Mouse (Mus musculus) neutrophil, adult 5-6 weeks (primary cell): ENCODE data around the gene Gas2. TPM values are rescaled to one million over a fixed set of nuclear protein-coding genes. Genes with fewer than 3 reads are reported as not detected.

Experiments used
- ATAC-seq: fragments of 151-379, 151-347 bp; 2 replicates; pipeline ENCODE4 v1.8.0; 2017; ENCODE audit warnings: mild to moderate bottlenecking, moderate TSS enrichment; ENCODE audit not compliant: insufficient number of reproducible peaks, poor library complexity, low FRiP score, severe bottlenecking; ENCODE audit errors: extremely low read depth
- total RNA-seq: library from RNA; stranded (forward); fragments of 200-1000 nt; gene quantifications from 2 replicates; pipeline ENCODE4 v1.2.3, GENCODE M21; 2017

The Gas2 gene
- total RNA-seq, 1 experiment from 2014 or later, result 2.8 TPM

DNA sequence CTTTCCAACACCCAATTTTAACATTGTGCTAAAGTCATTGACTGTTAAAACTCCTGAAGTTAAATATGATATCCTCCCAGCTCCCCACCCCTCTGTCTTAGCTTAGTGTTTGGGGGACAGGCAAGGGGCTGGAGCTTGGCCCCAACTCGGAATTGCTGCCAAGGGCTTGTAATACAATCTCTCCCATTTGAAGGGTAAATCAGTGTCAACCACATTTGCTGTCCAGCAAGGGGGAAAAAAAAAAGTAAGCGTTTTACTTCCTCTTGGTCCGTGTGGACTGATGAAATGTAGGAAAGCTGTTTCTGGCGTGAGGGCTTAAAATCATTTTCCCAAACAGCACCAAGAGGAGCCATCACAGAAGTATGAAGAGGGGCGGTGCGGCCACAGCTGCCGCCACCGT, 16.9 kb downstream of the Gas2 start:
- ATAC-seq, result no peak

DNA sequence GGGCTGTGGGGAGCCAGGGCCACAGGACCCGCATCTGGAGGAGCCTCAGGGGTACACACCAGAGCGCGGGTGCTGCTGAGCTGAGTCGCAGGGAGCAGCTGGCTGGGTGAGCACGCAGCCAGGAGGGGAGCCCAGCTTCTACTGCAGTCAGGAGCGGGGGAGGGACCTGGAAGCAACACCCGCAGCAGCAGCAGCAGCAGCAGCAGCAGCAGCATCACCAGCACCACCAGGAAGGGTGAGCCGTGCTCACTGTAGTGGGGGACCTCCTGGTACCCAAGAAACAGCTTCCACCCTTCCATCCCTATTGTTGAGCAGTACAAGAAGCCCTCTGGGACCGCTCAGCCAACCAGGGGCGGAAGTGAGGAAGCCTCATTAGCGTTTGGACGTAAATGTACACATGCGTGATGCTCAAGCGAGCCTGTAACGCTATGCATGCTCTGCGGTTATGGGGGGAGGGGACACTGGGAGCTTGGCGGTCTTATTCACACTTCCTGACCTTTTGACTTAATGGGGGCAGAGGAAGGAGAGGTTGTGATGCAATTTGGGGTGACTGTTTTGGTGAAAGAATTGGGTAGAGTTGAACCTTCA, 17.4 kb downstream of the Gas2 start:
- ATAC-seq, result peak; percentile 71; the same call in 1 of the 2 replicates

DNA sequence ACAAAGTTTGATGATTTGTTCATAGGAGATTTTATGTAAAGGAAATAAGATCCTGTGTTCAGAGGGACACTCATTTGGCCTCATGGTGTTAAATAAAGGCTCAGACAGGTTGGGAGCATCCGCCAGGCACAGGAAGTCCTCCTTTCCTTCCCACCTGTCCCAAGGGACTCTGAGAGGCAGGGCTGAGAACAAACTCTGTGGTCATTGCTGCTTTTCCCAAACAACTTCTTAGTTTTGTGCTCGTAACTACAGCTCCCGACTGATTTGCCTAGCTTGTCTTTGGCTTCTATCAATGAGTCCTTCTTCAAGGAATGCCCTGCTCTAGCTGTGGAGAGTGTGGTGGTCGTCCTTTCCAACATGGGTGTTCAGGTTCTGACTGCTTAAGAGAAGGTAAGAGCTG, 18.3 kb downstream of the Gas2 start:
- ATAC-seq, result no peak

DNA sequence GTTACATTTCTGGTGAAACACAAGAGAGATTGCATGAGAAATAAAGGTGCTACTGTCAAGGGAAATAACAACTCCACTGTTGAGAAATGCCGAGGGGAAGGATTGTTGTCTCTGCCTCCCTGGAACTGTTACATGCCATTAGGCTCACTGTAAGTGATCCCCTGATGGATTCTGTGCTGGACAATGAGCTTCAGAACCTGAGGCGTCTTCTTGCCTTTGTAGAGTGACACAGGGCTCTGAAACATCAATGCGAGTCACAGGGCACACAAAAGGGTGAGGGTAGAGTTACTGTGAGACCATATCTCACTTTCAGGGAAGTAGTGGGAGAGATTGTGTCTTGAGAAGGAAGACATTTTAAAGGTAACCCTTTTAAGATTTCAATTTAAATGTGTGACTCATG, 23.5 kb downstream of the Gas2 start:
- no peak for ATAC-seq

DNA sequence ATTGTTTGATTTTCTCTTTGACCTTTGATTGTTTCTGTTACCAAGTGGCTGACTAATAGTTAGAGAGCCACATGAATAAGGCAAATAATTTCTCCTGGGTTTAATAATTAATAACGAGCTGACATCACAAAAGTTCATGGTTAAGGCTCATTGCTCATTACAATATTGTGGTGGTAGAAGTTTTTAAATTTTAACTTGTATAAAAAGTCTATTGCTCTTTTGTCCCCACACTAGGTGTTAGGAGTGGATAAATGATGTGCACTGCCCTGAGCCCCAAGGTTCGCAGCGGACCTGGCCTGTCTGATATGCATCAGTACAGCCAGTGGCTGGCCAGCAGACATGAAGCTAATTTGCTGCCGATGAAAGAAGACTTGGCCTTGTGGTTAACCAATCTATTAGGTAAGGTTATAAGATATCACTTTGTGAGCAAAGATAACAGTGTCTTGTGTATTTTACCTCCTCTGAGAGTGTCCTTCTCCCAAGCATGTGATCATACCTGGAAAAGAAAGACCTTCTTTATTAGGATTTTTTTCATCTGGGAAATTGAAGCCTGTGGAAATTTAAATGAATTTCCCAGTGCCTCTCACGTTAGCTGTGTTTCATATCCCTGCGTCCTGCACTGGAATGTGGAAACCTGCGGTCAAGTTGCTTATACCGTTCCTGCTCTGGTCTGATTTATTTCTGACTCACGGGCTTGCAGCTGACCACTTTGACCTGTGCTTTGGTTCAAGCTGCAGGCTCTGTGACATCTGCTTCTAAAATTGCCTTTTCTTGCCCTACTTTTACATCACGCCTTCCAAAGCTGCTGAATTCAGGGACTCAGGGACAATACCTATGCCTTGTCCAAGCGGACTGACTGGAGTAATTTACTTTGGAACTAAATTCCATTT, 26.1 kb downstream of the Gas2 start:
- ATAC-seq, result no peak

DNA sequence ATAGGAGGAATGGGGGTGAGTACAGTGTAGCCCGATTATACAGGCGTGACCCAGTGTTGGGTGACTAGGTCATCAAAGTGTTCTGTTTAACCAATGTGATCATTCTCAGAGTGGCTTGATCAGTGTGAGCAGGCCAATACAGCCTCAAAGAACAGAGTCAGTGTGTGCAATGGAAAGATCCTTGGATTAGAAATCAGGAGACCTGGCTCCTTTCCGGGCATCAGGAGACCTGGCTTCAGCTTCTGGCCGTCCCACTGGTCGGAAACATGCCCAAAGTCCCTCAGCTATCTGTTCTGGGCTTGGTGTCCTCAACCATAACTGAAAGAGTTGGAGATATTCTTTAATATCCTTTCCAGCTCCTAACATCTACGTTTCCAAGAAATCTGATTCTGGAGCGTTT, 27.8 kb downstream of the Gas2 start:
- ATAC-seq, result no peak

DNA sequence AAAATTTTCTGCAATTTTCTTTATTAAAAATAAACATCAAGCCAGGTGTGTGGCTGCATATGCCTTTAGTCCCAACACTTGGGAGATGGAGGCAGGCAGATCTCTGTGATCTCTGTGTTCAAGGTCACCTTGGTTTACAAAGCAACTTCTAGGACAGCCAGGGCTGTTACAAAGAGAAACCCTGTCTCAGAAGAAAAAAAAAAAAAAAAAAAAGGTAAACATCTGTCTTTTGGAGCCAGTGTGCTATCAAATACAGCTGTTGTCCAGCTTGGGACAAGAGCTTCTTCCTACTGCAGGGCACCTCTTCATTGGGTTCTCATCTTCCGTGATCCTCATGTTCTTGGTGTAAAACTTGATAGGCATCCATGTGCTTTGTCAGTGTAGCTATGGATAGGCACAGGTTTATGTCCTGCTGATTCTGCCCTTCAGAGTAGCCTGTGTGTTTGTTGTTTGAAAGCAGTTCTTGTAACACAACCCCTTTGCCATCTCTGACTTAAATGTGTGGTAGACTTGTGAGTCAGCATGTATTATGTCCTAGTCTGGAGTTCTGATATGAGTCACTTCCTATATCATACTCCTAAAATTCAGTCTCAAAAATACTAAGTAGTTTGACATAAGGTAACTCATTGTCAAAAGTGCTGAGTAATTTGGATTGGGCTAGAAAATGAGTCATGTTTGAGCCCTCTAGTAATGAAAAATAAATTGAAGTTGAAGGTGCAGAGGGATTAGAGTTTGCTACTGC, 30.6 kb downstream of the Gas2 start:
- no peak for ATAC-seq

DNA sequence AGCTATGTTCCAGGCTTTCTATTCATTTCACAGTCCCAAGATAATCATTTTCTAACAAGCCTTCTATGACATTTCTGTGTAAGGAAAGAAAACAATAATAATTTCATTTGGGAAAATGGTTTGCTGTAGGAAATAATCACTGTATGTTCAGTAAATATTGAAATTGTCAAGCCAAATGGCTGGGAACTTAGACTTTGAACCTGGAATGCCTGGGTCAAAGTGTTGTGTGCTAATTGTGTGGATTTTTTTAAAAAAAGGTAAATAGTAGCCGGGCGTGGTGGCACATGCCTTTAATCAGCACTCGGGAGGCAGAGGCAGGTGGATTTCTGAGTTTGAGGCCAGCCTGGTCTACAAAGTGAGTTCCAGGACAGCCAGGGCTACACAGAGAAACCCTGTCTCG, 31.2 kb downstream of the Gas2 start:
- no peak for ATAC-seq

DNA sequence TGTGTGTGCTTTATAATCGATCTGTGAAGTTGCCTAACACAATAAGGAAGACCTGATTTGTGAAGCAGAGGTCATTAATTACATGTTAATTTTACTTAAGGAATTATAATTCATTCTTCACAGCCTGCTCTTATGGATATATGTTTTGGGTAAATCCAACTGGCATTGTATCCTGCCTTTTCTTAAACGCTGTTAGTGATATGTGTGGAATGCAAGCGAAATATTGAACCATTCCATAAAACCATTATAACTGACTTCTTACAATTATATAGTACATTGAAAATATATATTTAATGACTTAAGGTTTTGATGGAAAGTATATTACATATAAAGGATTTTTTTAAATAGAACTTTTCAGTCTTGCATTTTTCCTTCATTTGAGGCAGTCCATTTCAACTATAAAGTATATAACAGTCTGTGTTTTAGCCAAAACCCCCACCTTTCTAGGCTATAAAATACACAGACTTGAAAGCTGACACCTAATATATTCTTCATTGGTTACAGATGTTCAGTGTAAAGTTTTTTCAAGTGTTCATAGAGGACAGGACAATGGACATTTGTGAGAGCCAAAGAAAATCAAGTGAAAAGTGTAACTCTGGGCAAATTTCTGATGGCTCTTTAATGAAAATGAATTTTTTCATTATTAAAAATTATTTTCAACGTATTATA, 32.5 kb downstream of the Gas2 start:
- no peak for ATAC-seq

DNA sequence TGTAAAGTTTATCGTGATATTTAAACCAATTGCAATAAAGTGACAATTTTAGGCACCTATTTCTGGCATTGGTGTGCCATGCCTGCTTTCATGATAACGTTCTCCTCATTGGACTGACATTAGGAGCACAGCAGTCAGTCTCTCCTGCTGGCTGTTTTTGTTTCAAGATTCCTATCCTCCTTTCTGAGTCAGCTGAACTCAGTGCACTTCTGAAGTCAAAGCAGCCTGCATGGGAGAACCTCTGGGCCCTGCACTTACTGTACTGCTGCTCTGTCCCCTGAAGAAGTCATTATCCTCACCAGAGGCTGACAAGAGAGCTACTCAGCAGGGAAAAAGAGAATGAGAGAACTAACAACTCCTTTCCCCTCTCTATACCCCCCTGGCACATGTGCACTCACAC, 33.1 kb downstream of the Gas2 start:
- ATAC-seq, result no peak

DNA sequence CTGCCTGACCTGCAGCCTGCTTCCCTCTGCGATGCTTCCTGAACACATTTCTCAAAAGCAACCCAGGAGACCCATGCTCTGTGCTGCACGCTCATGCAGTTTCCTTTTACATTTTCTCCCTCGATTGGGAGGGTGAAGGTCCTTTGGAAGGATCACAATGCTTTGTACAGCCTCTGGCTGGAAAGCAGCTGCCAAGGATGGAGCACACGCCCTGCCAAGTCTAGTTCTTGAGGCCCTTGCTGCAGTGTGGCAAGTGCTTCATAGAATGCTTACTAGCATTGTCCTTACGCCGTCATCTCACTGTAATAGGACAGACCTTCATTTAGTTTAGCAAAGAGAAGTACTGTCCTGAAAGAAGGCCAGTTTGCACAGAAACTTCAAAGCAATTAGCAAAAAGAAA, 37.3 kb downstream of the Gas2 start:
- no peak for ATAC-seq

DNA sequence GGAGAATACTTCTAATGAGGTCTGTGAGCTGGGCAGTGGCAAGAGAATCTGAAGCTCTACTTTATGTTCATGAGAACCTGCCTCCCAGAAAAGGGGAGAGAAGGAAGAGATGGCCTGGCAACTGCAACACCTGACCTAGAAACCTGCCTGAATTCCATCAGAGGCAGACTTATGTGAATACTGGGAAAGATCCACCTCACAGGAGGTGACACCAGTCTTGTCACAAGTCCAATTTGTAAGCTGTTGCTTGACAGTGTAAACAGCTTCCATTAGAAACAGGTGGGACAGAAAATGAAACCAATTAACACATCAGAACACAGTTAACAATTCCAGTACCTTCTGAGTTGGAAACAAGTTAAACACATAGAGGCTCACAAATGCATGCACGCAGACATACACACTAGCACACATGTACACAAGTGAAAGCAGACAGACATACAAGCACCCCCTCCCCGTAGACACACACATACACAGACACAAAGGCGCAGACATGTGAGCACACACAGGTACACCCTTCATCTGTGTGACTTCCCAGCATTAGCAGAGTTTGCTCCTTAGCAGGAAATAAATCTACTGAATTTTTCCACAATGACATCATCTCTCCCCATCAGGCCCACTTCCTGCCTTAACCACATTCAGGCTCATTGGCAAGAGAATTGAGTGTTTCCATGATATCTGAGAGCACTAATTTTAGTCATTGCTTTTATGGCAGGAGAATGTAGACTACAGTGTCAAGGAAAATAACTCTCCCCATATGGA, 51.7 kb downstream of the Gas2 start:
- ATAC-seq, result no peak

DNA sequence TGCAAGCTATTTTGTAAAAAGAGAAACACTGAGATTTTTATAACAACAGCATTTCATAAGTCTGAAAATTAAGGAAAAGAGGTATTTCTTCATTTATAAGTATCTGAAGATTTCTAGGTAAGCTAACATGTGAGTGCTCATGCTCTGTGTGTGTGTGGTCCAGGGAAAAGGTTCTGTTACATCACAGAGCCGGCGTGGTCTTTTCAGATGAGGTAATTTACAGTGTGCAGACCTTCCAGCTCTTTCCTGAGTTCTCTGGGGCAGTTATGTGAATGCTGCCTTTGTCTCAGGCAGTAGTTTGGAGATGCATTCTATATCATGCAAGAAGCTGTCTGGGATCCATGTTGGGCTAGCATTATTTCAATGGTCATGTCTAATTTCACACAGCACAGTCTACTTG, 52.3 kb downstream of the Gas2 start:
- ATAC-seq, result no peak

DNA sequence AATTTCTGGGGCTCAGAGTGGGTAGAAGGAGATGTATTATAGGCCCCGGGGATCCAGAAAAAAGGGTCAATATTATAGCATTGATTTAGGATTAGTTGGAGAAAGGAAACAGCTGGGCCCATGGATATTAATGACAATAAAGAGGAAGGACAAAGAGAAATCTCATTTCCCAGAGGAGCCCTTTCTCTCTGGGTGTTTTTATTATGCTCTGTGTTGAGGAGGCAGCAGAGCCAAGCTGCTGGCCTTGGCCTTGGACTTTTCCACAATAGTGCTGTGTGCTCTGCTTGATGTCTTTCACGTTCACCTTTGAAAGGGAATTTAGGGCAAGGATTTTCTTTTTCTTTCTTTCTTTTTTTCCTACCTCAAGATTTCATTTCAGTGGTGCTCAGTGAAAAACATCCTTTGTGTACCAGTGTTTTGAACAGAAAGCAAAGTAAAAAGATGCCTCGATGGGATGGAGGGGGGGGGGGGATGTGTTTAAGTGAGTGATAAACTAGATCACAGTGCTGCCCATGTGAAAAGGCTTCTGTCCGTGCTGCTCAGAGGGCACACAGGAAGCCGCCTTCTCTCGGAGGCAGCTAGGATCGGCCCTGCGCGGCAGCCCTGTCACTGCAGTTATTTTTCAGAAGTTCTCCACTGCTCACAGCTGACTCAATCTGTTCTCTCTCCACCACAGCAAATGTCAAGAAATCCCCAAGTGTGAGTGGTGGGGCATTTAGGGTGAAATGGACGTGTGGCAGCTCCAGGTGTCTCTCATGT, 67.1 kb downstream of the Gas2 start:
- ATAC-seq, result no peak

DNA sequence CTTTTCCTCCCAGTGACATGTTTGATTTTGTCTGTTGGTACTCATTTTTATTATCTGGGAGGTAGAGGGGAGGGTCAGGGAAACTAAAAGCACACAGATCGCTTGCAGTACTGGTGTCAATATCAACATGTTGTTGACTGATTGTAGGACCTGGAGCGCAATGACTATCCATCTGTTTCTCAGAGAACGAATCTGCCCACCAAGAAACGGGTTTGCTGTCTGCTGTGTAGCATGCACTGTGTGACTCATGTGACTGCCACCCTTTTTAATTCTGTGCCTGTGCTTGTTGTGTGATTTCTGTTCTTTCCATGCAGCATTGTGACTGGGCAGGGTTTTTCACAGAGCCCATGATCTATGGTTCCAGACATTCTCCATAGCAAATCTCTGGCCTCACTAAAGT, 69.4 kb downstream of the Gas2 start:
- ATAC-seq, result no peak

DNA sequence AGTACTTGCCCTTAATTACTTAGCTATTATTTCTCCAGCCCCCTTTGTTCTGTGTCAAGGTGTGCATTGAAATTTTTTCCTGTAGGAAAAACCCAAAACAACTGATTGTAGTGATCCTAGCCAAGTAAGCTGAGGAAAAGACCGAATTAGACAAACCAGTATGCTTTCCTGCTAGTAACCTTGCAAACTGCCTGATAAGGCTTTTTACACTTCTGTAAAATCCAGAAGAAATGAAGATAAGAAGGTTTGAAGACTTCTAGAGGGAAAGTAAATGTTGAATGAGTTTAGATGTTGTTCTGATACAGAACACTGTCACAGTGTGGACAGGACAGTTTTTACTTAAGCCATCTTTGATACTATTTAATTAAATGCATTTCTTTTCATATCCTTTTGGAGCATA, 75.5 kb downstream of the Gas2 start:
- no peak for ATAC-seq

DNA sequence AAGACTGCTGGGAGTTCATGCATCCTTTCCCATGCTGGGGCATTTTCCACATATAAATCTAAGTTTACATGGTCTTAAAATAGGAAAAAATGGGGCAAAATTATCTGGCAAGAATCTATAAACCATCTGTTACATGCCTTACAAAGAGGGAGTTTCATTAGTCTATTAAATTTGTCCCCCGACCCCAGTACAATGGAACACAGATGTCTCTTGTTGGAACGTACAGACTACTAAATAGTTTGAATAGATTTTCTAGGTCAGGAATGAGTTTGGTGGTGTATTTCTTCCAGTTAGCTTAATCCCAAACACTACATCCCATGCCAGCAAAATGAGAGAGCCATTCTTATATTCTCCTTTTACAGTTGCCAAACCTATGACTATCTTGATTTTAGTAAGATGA, 78.6 kb downstream of the Gas2 start:
- no peak for ATAC-seq

DNA sequence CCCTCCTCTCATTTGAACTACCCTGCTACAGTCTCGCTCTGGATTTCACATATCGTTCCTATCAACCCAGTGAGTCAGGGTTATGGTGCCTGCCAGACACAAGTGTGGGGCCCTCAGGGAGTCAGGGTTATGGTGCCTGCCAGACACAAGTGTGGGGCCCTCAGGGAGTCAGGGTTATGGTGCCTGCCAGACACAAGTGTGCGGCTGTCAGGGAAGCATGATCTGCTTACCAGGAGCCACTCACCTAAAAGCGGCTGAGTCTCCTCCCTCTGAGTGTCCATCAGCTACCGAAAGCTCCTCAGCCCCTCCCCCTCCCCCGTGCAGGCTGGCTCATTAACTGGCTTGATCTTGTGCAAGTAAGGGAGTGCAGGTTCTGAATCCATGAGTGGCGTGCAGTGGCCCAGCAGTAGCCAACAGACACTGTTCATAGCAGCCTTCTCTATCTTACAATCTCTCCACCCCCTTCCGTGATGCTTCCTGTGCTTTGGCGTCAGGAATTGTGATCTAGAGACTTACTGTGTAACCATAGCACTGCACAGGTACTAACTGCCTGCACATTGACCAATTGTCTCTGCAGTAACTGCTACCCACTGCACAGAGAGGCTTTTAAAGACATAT, 93.7 kb downstream of the Gas2 start:
- ATAC-seq, result no peak
